Mouse (Mus musculus) stomach, embryonic 14.5 days (tissue): Measurements from ENCODE around the gene Adam12. TPM values are rescaled to one million over a fixed set of nuclear protein-coding genes. Genes with fewer than 3 reads are reported as not detected.

ENCODE experiments used
- ATAC-seq: fragments of 200-750 bp; cut with Nextera tagmentation; 2 replicates; pipeline ENCODE4 v1.8.0; 2017; ENCODE audit warnings: low read depth, moderate TSS enrichment; ENCODE audit not compliant: insufficient number of reproducible peaks, insufficient read depth, low FRiP score
- H3K27ac ChIP-seq: fragments of 300-500 bp; sonication (generic); 2 replicates; pipeline ENCODE4 v1.5.1; 2014; ENCODE audit warnings: mild to moderate bottlenecking, low read length, moderate library complexity, mixed read lengths
- H3K27me3 ChIP-seq: fragments of 300-500 bp; sonication (generic); 2 replicates; pipeline ENCODE4 v1.6.1; 2014; ENCODE audit warnings: low read length, control low read depth, mixed read lengths; ENCODE audit not compliant: control insufficient read depth, insufficient read depth
- H3K36me3 ChIP-seq: fragments of 300-500 bp; sonication (generic); 2 replicates; pipeline ENCODE4 v1.6.1; 2014; ENCODE audit warnings: mild to moderate bottlenecking, control low read depth, low read length, moderate library complexity, mixed read lengths; ENCODE audit not compliant: control insufficient read depth, insufficient read depth
- H3K4me1 ChIP-seq: fragments of 300-500 bp; sonication (generic); 2 replicates; pipeline ENCODE4 v1.6.1; 2014; ENCODE audit warnings: low read length, control low read depth, mixed read lengths; ENCODE audit not compliant: control insufficient read depth, insufficient read depth
- H3K4me2 ChIP-seq: fragments of 300-500 bp; sonication (generic); replicated peaks from 2 replicates; pipeline ENCODE4 v1.6.1; 2014; ENCODE audit warnings: low read depth, low read length, control low read depth
- H3K4me3 ChIP-seq: fragments of 300-500 bp; sonication (generic); 2 replicates; pipeline ENCODE4 v1.5.1; 2014; ENCODE audit warnings: low read depth, low read length, control low read depth
- H3K9ac ChIP-seq: fragments of 300-500 bp; sonication (generic); replicated peaks from 2 replicates; pipeline ENCODE4 v1.6.1; 2014; ENCODE audit warnings: low read depth, mild to moderate bottlenecking, control low read depth, low read length, moderate library complexity, mixed read lengths
- H3K9me3 ChIP-seq: fragments of 300-500 bp; sonication (generic); 2 replicates; pipeline ENCODE4 v1.6.1; 2016; ENCODE audit warnings: low read depth, low read length, control low read depth; ENCODE audit not compliant: control insufficient read depth
- WGBS: fragments of 180-500 bp; shearing (Covaris S2); extraction: QIAGEN DNeasy Blood & Tissue Kit; methylation state at CpG from one replicate; pipeline ENCODE4 v1.1.7; 2014; 5-methylcytosine and 5-hydroxymethylcytosine counted together
- polyA plus RNA-seq: library from polyadenylated mRNA; unstranded; fragments of >200 nt; fragmentation: Nextera tagmentation; extraction: Ambion mirVana; gene quantifications from 2 replicates; pipeline ENCODE4 v1.2.1, GENCODE M21; 2014

Gene Adam12
- polyA plus RNA-seq, 1 experiment from 2014 or later, result 10.9 TPM

DNA sequence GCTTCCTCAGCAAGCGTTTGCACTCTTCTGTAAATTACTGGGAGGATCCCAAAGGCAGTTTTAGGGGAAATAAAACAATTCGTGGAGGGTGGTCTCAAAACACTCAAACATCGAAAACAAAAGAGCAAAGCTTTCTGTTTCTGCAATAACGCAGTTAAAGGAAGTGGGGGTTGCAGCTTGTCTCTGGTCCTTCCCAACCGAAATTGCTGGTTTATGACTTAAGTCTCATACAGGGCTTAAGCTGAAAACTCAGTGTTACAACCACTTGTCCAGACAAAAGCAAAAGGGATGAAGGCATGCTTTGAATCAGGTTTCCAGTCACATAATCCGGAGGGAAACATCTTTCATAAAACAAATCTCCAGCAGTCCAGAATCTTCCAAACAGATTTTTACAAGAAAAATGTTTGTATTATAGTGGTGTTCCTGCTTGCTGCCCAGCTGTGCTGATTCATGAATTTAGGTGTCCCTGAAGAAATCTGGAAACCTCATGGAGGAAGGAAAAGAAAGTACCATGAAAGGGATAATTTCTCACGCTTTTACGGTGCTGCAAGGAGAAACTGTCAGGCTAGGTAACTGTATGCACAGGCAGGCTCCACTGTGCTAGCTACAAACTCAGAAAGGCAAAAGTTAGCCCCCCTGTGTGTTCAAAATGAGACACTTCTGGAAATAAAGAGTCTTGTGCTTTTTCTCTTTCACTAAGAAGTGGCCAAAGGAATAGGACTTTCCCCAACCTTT, 255.4 kb downstream of the Adam12 start:
- H3K4me2 ChIP-seq, result no peak overlapping the region
- no peak overlapping the region for H3K9ac ChIP-seq
- H3K9me3 ChIP-seq, result no peaks in the 10 kb centered on the region
- peak overlapping the region; percentile 44; the same call in 1 of the 2 replicates for H3K27ac ChIP-seq
- H3K4me1 ChIP-seq, result no peaks in the 10 kb centered on the region; the same call in 1 of the 2 replicates
- no peaks in the 10 kb centered on the region for H3K27me3 ChIP-seq
- no peaks in the 10 kb centered on the region for H3K36me3 ChIP-seq
- no peak overlapping the region for H3K4me3 ChIP-seq
- no peak for ATAC-seq
- 40% methylated on average over 8 of the region's 8 CpGs for WGBS

DNA sequence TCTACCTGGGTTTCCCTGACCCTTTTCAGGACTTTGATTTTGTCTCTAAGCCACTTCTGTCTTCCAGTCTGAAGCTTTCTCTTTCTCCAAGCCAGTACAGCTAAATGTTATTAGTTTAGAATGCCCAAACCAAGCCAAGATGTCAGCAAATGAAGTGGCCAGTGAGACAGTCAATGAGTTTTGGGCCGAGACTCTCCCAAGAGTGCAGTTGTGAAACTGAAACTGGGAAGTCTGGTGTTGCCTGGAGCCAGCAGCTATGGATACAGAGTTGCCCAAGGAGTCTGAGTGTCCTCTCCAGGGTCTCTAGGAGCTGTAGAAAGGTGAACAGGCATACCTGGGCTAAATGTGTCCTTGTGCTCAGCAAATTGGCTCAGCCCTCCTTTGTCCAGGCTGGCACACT, 260.9 kb downstream of the Adam12 start:
- Histone ChIP-seq H3K4me3 (no peak overlapping the region), H3K4me2 (no peak overlapping the region), H3K27ac (no peak overlapping the region), H3K4me1 (no peaks in the 10 kb centered on the region), H3K9ac (no peak overlapping the region), H3K9me3 (no peaks in the 10 kb centered on the region), H3K36me3 (no peaks in the 10 kb centered on the region), H3K27me3 (no peaks in the 10 kb centered on the region)
- no peak for ATAC-seq
- WGBS, result 84% methylated on average over 1 of the region's 1 CpGs

DNA sequence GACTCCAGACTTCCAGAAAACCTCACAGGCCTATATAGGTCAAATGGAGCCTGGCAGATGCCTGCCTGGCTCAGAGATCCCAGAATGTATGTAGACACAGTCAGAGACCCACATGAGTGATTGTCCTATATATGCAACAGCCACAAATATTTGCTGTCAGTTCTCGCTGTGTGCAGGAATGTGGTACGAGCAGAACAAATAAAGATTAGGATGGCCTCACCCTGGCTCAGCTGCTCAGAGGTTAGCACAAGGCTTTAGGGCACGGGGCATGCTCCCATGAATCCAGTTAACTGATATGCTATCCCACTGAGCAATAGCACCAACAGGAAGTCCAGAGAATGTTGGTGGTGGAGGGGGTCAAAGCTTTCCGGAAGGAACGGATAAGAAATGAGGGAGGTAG, 261.5 kb downstream of the Adam12 start:
- Histone ChIP-seq H3K27me3 (no peaks in the 10 kb centered on the region), H3K4me1 (no peaks in the 10 kb centered on the region), H3K9ac (no peak overlapping the region), H3K36me3 (no peaks in the 10 kb centered on the region), H3K9me3 (no peaks in the 10 kb centered on the region), H3K4me3 (no peak overlapping the region), H3K4me2 (no peak overlapping the region), H3K27ac (no peak overlapping the region)
- WGBS, result 55% methylated on average over 5 of the region's 5 CpGs
- ATAC-seq, result no peak

DNA sequence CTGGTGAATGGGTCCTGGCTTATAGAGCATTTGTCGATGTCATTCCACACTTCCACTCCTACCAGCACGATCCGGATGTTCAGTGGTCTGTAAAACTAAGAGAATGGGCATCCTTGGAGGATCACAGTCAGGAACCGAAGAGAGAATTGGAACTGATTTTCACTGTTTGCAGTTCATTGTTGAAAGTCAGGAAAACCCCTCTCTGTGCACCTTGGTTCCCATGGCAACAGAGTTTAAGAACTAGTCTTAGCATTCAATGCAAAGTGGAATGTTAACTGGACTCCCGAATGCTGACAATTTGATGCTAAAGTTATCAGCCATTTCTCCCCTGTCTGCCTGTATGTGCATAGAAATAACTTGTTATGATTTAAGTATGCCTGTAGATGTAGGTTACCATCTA, 264.0 kb downstream of the Adam12 start:
- H3K27ac ChIP-seq, result no peak overlapping the region
- ATAC-seq, result no peak

DNA sequence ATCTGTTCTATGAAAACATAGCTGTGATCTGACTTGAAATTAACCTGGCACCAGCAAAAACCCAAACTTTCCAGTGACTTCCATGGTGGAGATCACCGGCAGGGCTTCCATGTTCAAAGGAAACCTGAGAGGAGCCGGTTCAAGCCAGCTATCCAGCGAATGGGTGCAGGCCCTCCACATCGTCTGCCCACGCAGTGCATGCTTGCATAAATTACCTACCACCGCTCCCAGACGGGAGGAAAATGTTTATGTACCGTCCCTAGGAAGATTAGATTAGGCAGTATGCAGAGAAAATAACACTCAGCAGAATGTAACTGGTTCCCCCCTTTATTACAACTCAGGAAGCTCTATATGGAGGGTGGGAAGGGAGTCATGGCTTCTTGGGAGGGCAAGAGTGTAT, 268.4 kb downstream of the Adam12 start:
- Histone ChIP-seq H3K36me3 (no peaks in the 10 kb centered on the region; the same call in 1 of the 2 replicates), H3K9ac (no peak overlapping the region), H3K27ac (no peak overlapping the region), H3K9me3 (no peaks in the 10 kb centered on the region), H3K4me2 (no peak overlapping the region), H3K27me3 (no peaks in the 10 kb centered on the region), H3K4me3 (no peak overlapping the region), H3K4me1 (no peaks in the 10 kb centered on the region)
- 46% methylated on average over 8 of the region's 8 CpGs for WGBS
- no peak for ATAC-seq

More for the DNA sequence above, 264.0 kb downstream of the Adam12 start:
- 73% methylated on average over 5 of the region's 5 CpGs for WGBS
- no peak overlapping the region for H3K4me3 ChIP-seq
- H3K27me3 ChIP-seq, result no peaks in the 10 kb centered on the region
- H3K9me3 ChIP-seq, result no peaks in the 10 kb centered on the region
- no peaks in the 10 kb centered on the region for H3K36me3 ChIP-seq
- H3K4me1 ChIP-seq, result no peaks in the 10 kb centered on the region
- no peak overlapping the region for H3K4me2 ChIP-seq
- no peak overlapping the region for H3K9ac ChIP-seq

DNA sequence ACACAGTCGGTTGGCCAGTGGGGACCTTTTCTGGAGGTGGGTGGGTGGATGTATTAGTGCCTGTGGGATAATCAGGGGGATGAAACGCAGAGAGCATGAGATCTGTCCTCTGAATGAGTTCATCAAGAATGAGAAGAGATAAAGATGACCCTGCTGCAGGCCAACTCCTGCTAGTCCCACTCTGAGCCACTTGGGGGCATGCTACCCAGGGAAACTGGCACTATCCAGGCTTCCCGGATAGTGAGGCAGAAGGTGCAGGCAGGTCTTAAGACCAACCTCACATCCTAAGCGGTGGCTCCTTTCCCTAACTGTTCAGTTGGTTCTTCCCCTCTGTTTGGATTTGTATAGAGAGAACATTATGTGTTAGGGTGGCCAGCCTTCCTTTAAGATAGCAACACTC, 272.7 kb downstream of the Adam12 start:
- Histone ChIP-seq H3K4me3 (no peak overlapping the region), H3K36me3 (no peaks in the 10 kb centered on the region; the same call in 1 of the 2 replicates), H3K4me2 (no peak overlapping the region), H3K9me3 (no peaks in the 10 kb centered on the region), H3K27ac (no peak overlapping the region), H3K27me3 (no peaks in the 10 kb centered on the region), H3K9ac (no peak overlapping the region), H3K4me1 (peaks cover 7% of the 10 kb centered on the region; the same call in 1 of the 2 replicates)
- WGBS, result 77% methylated on average over 4 of the region's 4 CpGs
- no peak for ATAC-seq

DNA sequence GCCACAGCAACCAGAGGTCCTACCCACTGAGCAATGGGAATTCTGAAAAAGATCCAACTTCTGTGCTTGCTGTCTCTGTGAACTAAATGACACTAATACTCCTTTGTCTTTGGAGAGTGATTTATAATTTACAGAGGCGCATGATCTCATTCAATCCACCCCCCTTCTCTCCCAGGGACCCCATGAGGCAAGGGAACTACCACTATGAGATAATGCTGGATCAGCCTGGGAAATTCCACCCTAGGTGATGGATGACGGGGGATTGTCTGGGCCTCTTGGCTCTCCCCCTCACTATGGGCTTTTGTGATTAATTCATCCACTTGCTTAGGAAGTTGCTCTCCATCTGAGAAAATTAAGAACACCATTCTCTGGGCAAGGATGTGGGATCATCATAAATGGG, 274.1 kb downstream of the Adam12 start:
- Histone ChIP-seq H3K9me3 (no peaks in the 10 kb centered on the region), H3K4me1 (peaks cover 11% of the 10 kb centered on the region; the same call in 1 of the 2 replicates), H3K9ac (no peak overlapping the region), H3K4me2 (no peak overlapping the region), H3K27ac (no peak overlapping the region; the same call in 1 of the 2 replicates), H3K36me3 (no peaks in the 10 kb centered on the region; the same call in 1 of the 2 replicates), H3K4me3 (no peak overlapping the region), H3K27me3 (no peaks in the 10 kb centered on the region)
- WGBS, result 29% methylated on average over 2 of the region's 2 CpGs
- ATAC-seq, result no peak

DNA sequence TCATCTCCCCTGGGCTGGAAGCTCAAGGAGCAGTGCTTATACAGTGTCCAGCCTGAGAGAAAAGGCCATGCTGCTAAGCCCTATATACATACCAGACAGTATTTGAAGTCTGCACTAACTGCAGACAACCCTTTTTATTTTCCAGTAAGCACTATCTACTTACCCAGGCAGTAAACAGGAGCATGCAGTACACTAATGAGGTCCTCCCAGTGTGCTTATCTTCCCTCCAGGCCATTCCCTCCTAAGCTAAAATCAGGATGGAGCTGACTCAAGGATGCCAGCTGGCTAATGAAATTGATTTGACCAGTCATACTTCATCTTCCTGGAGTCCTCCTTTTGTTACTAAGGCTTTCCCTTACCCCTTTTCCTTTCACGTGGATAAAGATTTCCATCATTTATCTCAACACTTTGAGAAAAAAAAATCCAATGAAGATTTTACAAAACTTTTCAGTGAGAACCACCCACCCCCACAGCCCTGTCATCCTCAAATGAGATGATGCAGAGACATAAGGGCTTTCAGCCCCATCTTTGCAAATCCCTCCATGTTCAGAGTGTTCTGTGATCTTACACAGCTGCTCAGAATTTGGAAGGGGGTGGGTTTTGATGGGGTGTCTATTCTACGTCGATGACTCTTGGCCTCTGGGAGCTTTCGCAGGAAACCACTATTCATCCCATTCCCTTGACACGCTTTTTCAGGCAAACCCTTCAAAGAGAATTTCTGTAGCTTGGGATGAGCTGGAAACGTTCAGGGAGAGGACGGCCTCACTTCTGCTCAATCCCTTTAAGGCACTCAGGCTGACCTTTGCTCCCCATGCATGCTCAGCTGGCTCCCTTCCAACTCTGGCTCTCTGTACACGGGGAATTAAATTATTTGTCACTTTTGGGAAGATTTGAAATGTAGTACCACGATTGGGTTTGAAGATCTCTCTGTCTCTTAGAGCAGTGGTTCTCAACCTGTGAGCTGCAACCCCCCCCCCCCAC, 277.5 kb downstream of the Adam12 start:
- Histone ChIP-seq H3K9ac (no peak overlapping the region), H3K4me1 (peaks cover 11% of the 10 kb centered on the region; the same call in 1 of the 2 replicates), H3K9me3 (no peaks in the 10 kb centered on the region), H3K4me2 (no peak overlapping the region), H3K36me3 (no peaks in the 10 kb centered on the region), H3K27me3 (no peaks in the 10 kb centered on the region), H3K27ac (peak overlapping the region; percentile 61; the same call in 1 of the 2 replicates), H3K4me3 (no peak overlapping the region)
- ATAC-seq, result peak; percentile 72; the same call in 1 of the 2 replicates
- 23% methylated on average over 9 of the region's 9 CpGs for WGBS
